Comparison of ENCODE assay signal across 10 mouse cellular contexts in the genomic region with DNA sequence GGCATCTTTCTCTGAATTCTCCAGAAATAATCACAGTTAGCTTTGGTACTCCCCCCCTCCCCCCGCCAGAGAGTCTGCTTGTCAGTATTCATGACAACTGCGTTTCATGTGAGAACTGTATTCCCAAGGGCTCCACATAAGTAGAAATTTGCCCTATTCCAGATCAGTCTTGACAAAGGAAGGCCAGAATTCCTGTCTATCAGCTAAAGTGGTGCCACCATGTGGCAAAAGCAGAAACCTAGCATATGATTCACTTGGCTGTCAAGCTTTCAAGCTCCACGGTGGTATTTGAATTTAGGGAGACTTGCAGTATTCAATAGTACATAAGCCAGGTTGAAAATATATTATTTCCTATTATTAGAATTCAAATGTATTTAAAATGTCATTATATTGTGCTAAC. TPM values are rescaled to one million over a fixed set of nuclear protein-coding genes. Genes with fewer than 3 reads are reported as not detected.
A peak's percentile ranks its signal among the peaks of the same experiment; 100 is the strongest.
DNase-seq lines count a peak whose midpoint lies in the region; ATAC-seq and TF ChIP-seq lines count a peak whose summit lies in the region.
"Had no signal": no experiment of that assay in that cellular context is flagged by ENCODE, and none has a peak within 500 bp of the region (broad histone marks: within the 10 kb centered on the region; RNA-seq: fewer than 3 reads in every experiment).

No protein-coding gene starts in this region.

- H3K4me2 ChIP-seq in forebrain, embryonic 13.5 days: no peak overlapping the region
- H3K4me2 ChIP-seq in forebrain, embryonic 11.5 days (ENCODE audit: low read depth, low read length, severe bottlenecking): no peak overlapping the region
- H3K4me2 ChIP-seq in lung, embryonic 14.5 days: no peak overlapping the region
- H3K4me2 ChIP-seq in forebrain, postnatal 0 days (ENCODE audit: low read depth): no peak overlapping the region
- no peak overlapping the region for H3K4me2 ChIP-seq in midbrain, embryonic 14.5 days (ENCODE audit: low read length)
- H3K4me2 ChIP-seq: embryonic facial prominence, embryonic 15.5 days had no signal

- WGBS in forebrain, embryonic 13.5 days: 41% methylated on average over 3 of the region's 3 CpGs
- 50% methylated on average over 3 of the region's 3 CpGs for WGBS in forebrain, embryonic 11.5 days
- 28% methylated on average over 3 of the region's 3 CpGs for WGBS in lung, embryonic 14.5 days
- 33% methylated on average over 3 of the region's 3 CpGs for WGBS in forebrain, postnatal 0 days
- 35% methylated on average over 3 of the region's 3 CpGs for WGBS in midbrain, embryonic 14.5 days

- H3K9ac ChIP-seq in forebrain, embryonic 13.5 days: no peak overlapping the region
- H3K9ac ChIP-seq in forebrain, embryonic 11.5 days (ENCODE audit: low read length): no peak overlapping the region
- H3K9ac ChIP-seq in lung, embryonic 14.5 days: no peak overlapping the region
- H3K9ac ChIP-seq in forebrain, postnatal 0 days: no peak overlapping the region
- no peak overlapping the region for H3K9ac ChIP-seq in midbrain, embryonic 14.5 days (replicated peaks; ENCODE audit: low read length)
- H3K9ac ChIP-seq: embryonic facial prominence, embryonic 15.5 days had no signal

- H3K36me3 ChIP-seq in forebrain, embryonic 13.5 days (ENCODE audit: poor library complexity, severe bottlenecking): no peaks in the 10 kb centered on the region
- H3K36me3 ChIP-seq in forebrain, embryonic 11.5 days (ENCODE audit: control insufficient read depth, insufficient read depth, low read length): no peaks in the 10 kb centered on the region
- no peaks in the 10 kb centered on the region for H3K36me3 ChIP-seq in lung, embryonic 14.5 days (ENCODE audit: insufficient read depth)
- no peaks in the 10 kb centered on the region for H3K36me3 ChIP-seq in forebrain, postnatal 0 days (ENCODE audit: insufficient read depth)
- H3K36me3 ChIP-seq in midbrain, embryonic 14.5 days (ENCODE audit: control insufficient read depth, insufficient read depth, low read length): no peaks in the 10 kb centered on the region
- H3K36me3 ChIP-seq: embryonic facial prominence, embryonic 15.5 days had no signal

- ATAC-seq in forebrain, embryonic 13.5 days: peak; percentile 61
- no peak for ATAC-seq in forebrain, embryonic 11.5 days (replicated peaks; ENCODE audit: low FRiP score)
- no peak for ATAC-seq in lung, embryonic 14.5 days (ENCODE audit: insufficient read depth)
- peak; percentile 80 for ATAC-seq in forebrain, postnatal 0 days
- no peak for ATAC-seq in midbrain, embryonic 14.5 days (ENCODE audit: low FRiP score, low TSS enrichment)
- ATAC-seq in erythroblast, adult 5-6 weeks (replicated peaks; ENCODE audit: low FRiP score, poor library complexity, severe bottlenecking): no peak

- H3K9me3 ChIP-seq in forebrain, embryonic 13.5 days (replicated peaks): no peaks in the 10 kb centered on the region
- no peaks in the 10 kb centered on the region for H3K9me3 ChIP-seq in forebrain, embryonic 11.5 days (ENCODE audit: control insufficient read depth, low read length)
- H3K9me3 ChIP-seq in lung, embryonic 14.5 days (ENCODE audit: low read depth, low read length): no peaks in the 10 kb centered on the region
- H3K9me3 ChIP-seq in forebrain, postnatal 0 days (ENCODE audit: low read length): no peaks in the 10 kb centered on the region
- H3K9me3 ChIP-seq in midbrain, embryonic 14.5 days (ENCODE audit: control insufficient read depth, low read length): no peaks in the 10 kb centered on the region
- H3K9me3 ChIP-seq: embryonic facial prominence, embryonic 15.5 days had no signal

- no peaks in the 10 kb centered on the region for H3K4me1 ChIP-seq in forebrain, embryonic 13.5 days
- H3K4me1 ChIP-seq in forebrain, embryonic 11.5 days (replicated peaks; ENCODE audit: control insufficient read depth, insufficient read depth, low read length): no peaks in the 10 kb centered on the region
- H3K4me1 ChIP-seq in lung, embryonic 14.5 days (ENCODE audit: insufficient read depth): no peaks in the 10 kb centered on the region
- no peaks in the 10 kb centered on the region for H3K4me1 ChIP-seq in forebrain, postnatal 0 days (ENCODE audit: insufficient read depth)
- no peaks in the 10 kb centered on the region for H3K4me1 ChIP-seq in midbrain, embryonic 14.5 days (ENCODE audit: control insufficient read depth, insufficient read depth, low read length)
- H3K4me1 ChIP-seq: embryonic facial prominence, embryonic 15.5 days had no signal

- H3K27me3 ChIP-seq in forebrain, embryonic 13.5 days: no peaks in the 10 kb centered on the region
- no peaks in the 10 kb centered on the region for H3K27me3 ChIP-seq in forebrain, embryonic 11.5 days (ENCODE audit: control insufficient read depth, insufficient read depth, low read length)
- H3K27me3 ChIP-seq in lung, embryonic 14.5 days (ENCODE audit: insufficient read depth, low read length): no peaks in the 10 kb centered on the region
- H3K27me3 ChIP-seq in forebrain, postnatal 0 days (ENCODE audit: insufficient read depth, low read length): no peaks in the 10 kb centered on the region
- H3K27me3 ChIP-seq in midbrain, embryonic 14.5 days (ENCODE audit: control insufficient read depth, insufficient read depth, low read length): no peaks in the 10 kb centered on the region
- H3K27me3 ChIP-seq: embryonic facial prominence, embryonic 15.5 days had no signal

- peak; percentile 37 for TF ChIP-seq CTCF in lung, embryonic 14.5 days (IDR thresholded peaks at IDR 0.05; ENCODE audit: low read depth)
- TF ChIP-seq CTCF in forebrain, postnatal 0 days (IDR thresholded peaks at IDR 0.05; ENCODE audit: low read depth): peak; percentile 61

- H3K4me3 ChIP-seq in forebrain, embryonic 13.5 days: no peak overlapping the region
- H3K4me3 ChIP-seq in forebrain, embryonic 11.5 days (ENCODE audit: low read depth, low read length): no peak overlapping the region
- no peak overlapping the region for H3K4me3 ChIP-seq in lung, embryonic 14.5 days (ENCODE audit: low read depth, low read length)
- no peak overlapping the region for H3K4me3 ChIP-seq in forebrain, postnatal 0 days (ENCODE audit: low read depth, low read length)
- no peak overlapping the region for H3K4me3 ChIP-seq in midbrain, embryonic 14.5 days (replicated peaks; ENCODE audit: low read depth, low read length)
- H3K4me3 ChIP-seq: embryonic facial prominence, embryonic 15.5 days had no signal

- no peak for DNase-seq in forebrain, embryonic 11.5 days (ENCODE audit: low spot score)
- DNase-seq in lung, embryonic 14.5 days: peak; percentile 52
- no peak for DNase-seq in lung, postnatal 25 days (ENCODE audit: low spot score)
- peak; percentile 50 for DNase-seq in forebrain, postnatal 0 days
- peak; percentile 74 for DNase-seq in midbrain, embryonic 14.5 days
- no peak for DNase-seq in thymus, postnatal 25 days

- H3K27ac ChIP-seq in forebrain, embryonic 13.5 days: no peak overlapping the region
- H3K27ac ChIP-seq in forebrain, embryonic 11.5 days (ENCODE audit: low read depth, low read length): no peak overlapping the region
- no peak overlapping the region for H3K27ac ChIP-seq in lung, embryonic 14.5 days (ENCODE audit: low read depth)
- no peak overlapping the region for H3K27ac ChIP-seq in forebrain, postnatal 0 days (ENCODE audit: low read depth, low read length)
- H3K27ac ChIP-seq in midbrain, embryonic 14.5 days (replicated peaks; ENCODE audit: low read depth, low read length): no peak overlapping the region
- H3K27ac ChIP-seq: embryonic facial prominence, embryonic 15.5 days had no signal

RNA-seq across cellular contexts. Expression of a gene that starts 0.6 kb away (rescaled TPM):
- polyA plus RNA-seq in forebrain, embryonic 13.5 days (2015; fragmentation: Nextera tagmentation; extraction: Ambion mirVana): not detected in 2 replicates
- not detected in 2 replicates for polyA plus RNA-seq in forebrain, embryonic 11.5 days (2014; fragmentation: Nextera tagmentation; extraction: Ambion mirVana)
- polyA plus RNA-seq in lung, embryonic 14.5 days (2014; fragmentation: Nextera tagmentation; extraction: Ambion mirVana): not detected in 2 replicates
- total RNA-seq in forebrain, postnatal 0 days (2014; rRNA removed): 0.24 TPM in 1 of 2 replicates, not detected in the other
- 0.22 TPM in 1 of 2 replicates, not detected in the other for polyA plus RNA-seq in forebrain, postnatal 0 days (2015; fragmentation: Nextera tagmentation; extraction: Ambion mirVana)
- polyA plus RNA-seq in midbrain, embryonic 14.5 days (2014; fragmentation: Nextera tagmentation; extraction: Ambion mirVana): not detected in 2 replicates
- total RNA-seq in erythroblast, adult 5-6 weeks (2015; ENCODE audit: low replicate concordance): not detected in 2 replicates
- total RNA-seq in erythroblast, adult 5-6 weeks (2017; ENCODE audit: low replicate concordance): not detected in 2 replicates
- total RNA-seq: liver, adult 2 months had no signal
- polyA plus RNA-seq: embryonic facial prominence, embryonic 15.5 days; liver, adult 2 months had no signal

Comparison
In these comparisons a context has a peak if more than half of its experiments do, and no peak if none do; other contexts are left out.
1. ATAC-seq: peak in forebrain, embryonic 13.5 days (single experiment) and forebrain, postnatal 0 days (single experiment); none in forebrain, embryonic 11.5 days (single experiment), lung, embryonic 14.5 days (single experiment), midbrain, embryonic 14.5 days (single experiment) and erythroblast, adult 5-6 weeks (single experiment).
2. DNase-seq: peak in lung, embryonic 14.5 days (single experiment), forebrain, postnatal 0 days (single experiment) and midbrain, embryonic 14.5 days (single experiment); none in forebrain, embryonic 11.5 days (single experiment), lung, postnatal 25 days (single experiment) and thymus, postnatal 25 days (single experiment).